Mouse (Mus musculus): ENCODE data around the gene Ndufs2.

DNA sequence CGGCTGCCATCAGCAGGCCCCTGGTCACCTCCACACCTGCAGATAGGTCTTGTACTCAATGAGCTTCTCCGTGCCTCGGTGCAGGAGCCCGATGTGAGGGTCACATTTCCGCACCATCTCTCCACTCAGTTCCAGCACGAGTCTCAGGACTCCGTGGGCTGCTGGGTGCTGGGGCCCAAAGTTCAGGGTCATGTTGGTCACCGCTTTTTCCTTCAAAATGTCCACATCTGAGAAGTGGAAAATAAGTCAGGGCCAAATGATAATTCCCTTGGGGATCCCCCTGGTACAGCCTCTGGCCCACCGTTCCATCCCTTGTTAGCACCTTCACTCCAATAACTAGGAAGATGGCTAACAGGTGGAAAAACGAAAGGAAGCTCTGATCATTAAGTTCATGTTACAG is 10.3 kb downstream of the Ndufs2 start:
- no peak for TF ChIP-seq CTCF (IDR thresholded peaks at IDR 0.05; ENCODE audit: low read depth, low read length)
- TF ChIP-seq POLR2A (IDR thresholded peaks at IDR 0.05; ENCODE audit: borderline replicate concordance, low read depth, low read length), result no peak

Data from bone marrow macrophage, adult 2 months (primary cell).